Mouse (Mus musculus) embryonic fibroblast, embryonic 13.5 days (primary cell): ENCODE data around the gene Gm10392. TPM values are rescaled to one million over a fixed set of nuclear protein-coding genes. Genes with fewer than 3 reads are reported as not detected.

Source experiments
- H3K27ac ChIP-seq: 2 replicates; pipeline ENCODE4 v1.5.1; 2012; ENCODE audit warnings: low read length, control low read depth, inconsistent platforms; ENCODE audit not compliant: insufficient read depth
- H3K4me1 ChIP-seq: 2 replicates; pipeline ENCODE4 v1.6.1; 2011; ENCODE audit warnings: low read length; ENCODE audit not compliant: control insufficient read depth, insufficient read depth
- H3K4me3 ChIP-seq: 2 replicates; pipeline ENCODE4 v1.5.1; 2011; ENCODE audit warnings: mild to moderate bottlenecking, control low read depth, low read length; ENCODE audit not compliant: insufficient read depth
- CTCF ChIP-seq: IDR thresholded peaks from 2 replicates; pipeline ENCODE4 v1.5.1; 2011; ENCODE audit warnings: mild to moderate bottlenecking, control low read depth, low read length, moderate library complexity, borderline replicate concordance; ENCODE audit not compliant: insufficient read depth
- POLR2A ChIP-seq: IDR thresholded peaks from 2 replicates; pipeline ENCODE4 v1.6.1; 2011; ENCODE audit warnings: low read depth, mild to moderate bottlenecking, control low read depth, low read length, moderate library complexity
- polyA plus RNA-seq: library from polyadenylated mRNA; stranded (reverse); fragments of >200 nt; gene quantifications from 2 replicates; pipeline ENCODE4 v1.2.4, GENCODE M21; 2011; ENCODE audit warnings: low read depth; ENCODE audit not compliant: missing spikeins, insufficient read length

Gm10392 gene
- polyA plus RNA-seq, 1 experiment = not detected

DNA sequence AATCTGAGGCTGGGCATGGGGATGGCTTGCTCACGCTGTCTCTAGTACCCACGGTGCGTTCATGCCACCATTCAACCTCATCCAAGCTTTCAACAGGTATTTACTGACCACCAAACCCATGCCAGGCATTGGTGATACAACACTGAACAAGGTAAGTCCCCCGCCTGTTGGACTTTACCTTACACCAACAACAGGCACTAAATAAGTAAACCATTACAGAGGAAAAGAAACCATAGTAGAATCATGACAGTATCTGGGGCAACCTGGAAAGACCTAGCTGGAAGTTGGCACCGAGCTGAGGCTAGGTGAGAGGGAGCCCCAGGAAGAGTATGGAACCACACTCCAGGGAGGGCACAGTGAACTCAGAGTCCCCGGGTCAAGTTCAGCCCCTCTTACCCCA, 42.1 kb downstream of the Gm10392 start:
- Histone ChIP-seq H3K4me3 (no peak overlapping the region), H3K4me1 (no peaks in the 10 kb centered on the region), H3K27ac (no peak overlapping the region)
- TF ChIP-seq CTCF (no peak), POLR2A (no peak)

DNA sequence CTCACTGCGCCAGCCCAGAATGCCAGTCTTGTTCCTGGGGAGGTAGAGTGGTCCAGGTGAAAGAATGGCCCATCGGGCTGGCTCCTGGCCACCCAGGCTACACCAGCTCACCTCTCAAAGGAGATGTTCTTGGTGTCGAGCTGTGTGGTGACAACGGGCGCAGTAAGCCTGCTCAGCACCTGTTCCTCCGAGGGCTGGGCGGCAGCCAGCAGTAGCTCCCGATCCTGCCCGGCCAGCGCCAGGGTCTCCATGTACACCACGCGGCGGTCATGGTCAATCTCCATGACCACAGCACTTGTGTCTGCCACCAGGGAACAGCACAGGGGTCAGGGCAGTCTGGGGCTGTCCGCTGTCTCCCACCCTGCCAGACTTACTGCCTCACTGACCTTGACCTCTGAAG, 42.8 kb downstream of the Gm10392 start:
- Histone ChIP-seq H3K27ac (no peak overlapping the region), H3K4me3 (no peak overlapping the region), H3K4me1 (no peaks in the 10 kb centered on the region)
- TF ChIP-seq POLR2A (no peak), CTCF (no peak)

DNA sequence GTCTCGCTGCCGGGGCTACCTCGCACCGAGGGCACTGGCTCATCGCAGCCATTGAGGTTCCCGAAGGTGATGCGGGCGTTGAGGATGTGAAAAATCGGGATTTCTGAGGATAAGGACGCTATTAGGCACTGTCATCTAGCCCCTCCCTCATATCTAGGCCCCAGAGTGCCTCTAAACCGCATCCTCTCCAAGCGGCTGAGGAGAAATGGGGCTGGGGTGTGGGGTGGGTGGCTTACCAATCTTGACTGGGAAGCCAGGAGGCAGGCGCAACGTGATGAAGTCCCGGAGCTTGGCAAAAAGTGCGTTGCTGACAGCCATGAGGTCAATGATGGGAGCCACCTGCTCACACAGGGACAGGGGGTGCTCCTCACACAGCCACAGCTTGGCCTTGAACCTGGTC, 46.2 kb downstream of the Gm10392 start:
- TF ChIP-seq CTCF (no peak), POLR2A (no peak)
- no peak overlapping the region for H3K4me3 ChIP-seq
- no peaks in the 10 kb centered on the region for H3K4me1 ChIP-seq
- no peak overlapping the region for H3K27ac ChIP-seq

DNA sequence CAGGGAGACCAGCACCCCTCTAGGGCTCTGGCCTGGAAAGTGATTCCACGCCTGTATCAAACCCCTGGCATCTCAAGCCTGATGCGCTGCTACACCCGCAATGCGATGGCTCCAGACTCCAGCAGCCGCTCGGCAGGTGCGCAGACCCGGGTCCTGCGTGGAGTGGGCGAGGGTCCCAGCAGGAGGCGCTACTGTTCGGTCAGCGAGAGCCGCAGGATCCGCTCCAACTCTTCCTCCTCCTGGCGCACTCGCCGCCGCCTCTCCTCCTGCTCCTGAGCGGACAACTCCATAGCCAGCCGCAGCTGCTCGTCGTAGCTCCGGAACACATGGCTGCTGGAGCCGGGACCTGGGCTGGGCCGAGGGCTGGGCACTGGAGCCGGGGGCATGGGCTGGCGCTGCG, 47.6 kb downstream of the Gm10392 start:
- no peak overlapping the region for H3K27ac ChIP-seq
- no peak overlapping the region for H3K4me3 ChIP-seq
- H3K4me1 ChIP-seq = no peaks in the 10 kb centered on the region
- TF ChIP-seq POLR2A (no peak), CTCF (no peak)

DNA sequence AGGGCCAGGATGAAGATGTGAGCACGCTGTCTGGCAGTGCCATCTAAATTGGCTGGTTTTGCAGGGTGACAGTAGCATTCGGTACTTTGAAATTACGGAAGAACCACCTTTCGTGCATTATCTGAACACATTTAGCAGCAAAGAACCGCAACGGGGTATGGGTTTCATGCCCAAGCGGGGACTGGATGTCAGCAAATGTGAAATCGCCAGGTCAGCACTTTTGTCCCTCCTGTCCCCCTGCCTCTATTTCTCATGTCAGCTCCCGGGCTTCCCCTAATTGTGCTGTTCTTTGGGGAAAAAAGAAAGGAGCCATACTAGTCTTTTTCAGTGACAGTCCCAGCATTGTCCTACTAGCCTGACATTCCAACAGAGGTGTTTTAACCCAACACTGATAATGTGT, 50.6 kb downstream of the Gm10392 start:
- Histone ChIP-seq H3K4me1 (peaks cover 3% of the 10 kb centered on the region; the same call in 1 of the 2 replicates), H3K27ac (no peak overlapping the region), H3K4me3 (no peak overlapping the region)
- TF ChIP-seq CTCF (no peak), POLR2A (no peak)

DNA sequence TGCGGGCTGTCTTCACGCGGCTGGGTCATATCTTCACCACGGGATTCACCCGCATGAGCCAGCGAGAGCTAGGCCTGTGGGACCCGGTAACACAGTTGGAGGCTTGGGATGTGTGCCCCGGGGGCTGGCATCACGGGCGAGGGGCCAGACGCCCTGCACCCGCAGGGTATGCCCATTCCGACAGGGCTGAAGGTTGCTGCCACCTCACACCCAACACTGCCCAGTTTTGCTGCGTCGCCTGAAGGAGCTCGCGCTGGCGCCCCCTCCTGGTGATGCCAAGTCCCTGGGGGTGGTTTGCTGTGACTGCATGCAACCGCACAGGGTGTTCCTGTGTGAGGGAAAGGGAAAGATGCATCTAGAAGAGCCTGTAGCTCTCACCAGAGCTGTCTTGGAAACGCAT, 51.2 kb downstream of the Gm10392 start:
- TF ChIP-seq POLR2A = no peak
- peak; percentile 64 for TF ChIP-seq CTCF
- no peak overlapping the region for H3K4me3 ChIP-seq
- peaks cover 6% of the 10 kb centered on the region; the same call in 1 of the 2 replicates for H3K4me1 ChIP-seq
- H3K27ac ChIP-seq = no peak overlapping the region

DNA sequence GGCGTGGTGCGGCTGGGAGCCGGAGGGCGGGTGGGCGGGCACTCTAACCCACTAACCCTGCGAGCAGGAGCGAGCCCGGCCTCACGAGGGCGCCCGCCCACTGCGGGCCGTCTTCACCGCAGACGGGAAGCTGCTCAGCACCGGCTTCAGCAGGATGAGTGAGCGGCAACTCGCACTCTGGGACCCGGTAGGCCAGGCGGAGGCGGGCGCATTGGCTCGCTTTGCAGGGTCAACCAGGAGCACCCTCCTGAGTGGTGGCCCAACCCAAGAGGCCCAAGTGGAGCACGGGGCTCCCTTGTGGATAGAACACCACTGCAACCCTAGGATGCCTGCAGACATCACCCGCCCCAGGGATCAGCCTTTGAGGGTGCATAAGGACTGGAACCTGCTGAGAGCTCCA, 51.8 kb downstream of the Gm10392 start:
- Histone ChIP-seq H3K4me1 (peaks cover 6% of the 10 kb centered on the region; the same call in 1 of the 2 replicates), H3K27ac (no peak overlapping the region), H3K4me3 (no peak overlapping the region)
- TF ChIP-seq CTCF (peak; percentile 46), POLR2A (no peak)

Other genes starting within 250 kb of the Gm10392 start
- gene Coro6, start 56.8 kb downstream of the Gm10392 start, polyA plus RNA-seq = 2.1 and 4.7 TPM in 2 replicates
- gene Ankrd13b, start 29.5 kb downstream of the Gm10392 start, polyA plus RNA-seq = 12.3 and 15.6 TPM in 2 replicates
- gene Git1, start 25.6 kb downstream of the Gm10392 start, polyA plus RNA-seq = 37.9 and 41.2 TPM in 2 replicates
- 0.37 and 1.0 TPM in 2 replicates for gene Abhd15, start 4.1 kb downstream of the Gm10392 start, polyA plus RNA-seq
- gene Trp53i13, start 3.2 kb downstream of the Gm10392 start, polyA plus RNA-seq = 21.2 and 26.4 TPM in 2 replicates
- 62.1 and 64.5 TPM in 2 replicates for gene Taok1, start 88.6 kb upstream of the Gm10392 start, polyA plus RNA-seq
- 76.8 and 87.1 TPM in 2 replicates for gene Nufip2, start 167.0 kb upstream of the Gm10392 start, polyA plus RNA-seq
- not detected in 2 replicates for gene Cryba1, start 206.1 kb upstream of the Gm10392 start, polyA plus RNA-seq
- 16.2 and 20.1 TPM in 2 replicates for gene Myo18a, start 244.0 kb upstream of the Gm10392 start, polyA plus RNA-seq